Mouse (Mus musculus) heart, embryonic 11.5 days (tissue): Measurements from ENCODE around the gene Cux1. TPM values are rescaled to one million over a fixed set of nuclear protein-coding genes. Genes with fewer than 3 reads are reported as not detected.

Experiments
- ATAC-seq: fragments of 200-750 bp; cut with Nextera tagmentation; replicated peaks from 2 replicates; pipeline ENCODE4 v1.8.0; 2017; ENCODE audit warnings: moderate library complexity; ENCODE audit not compliant: insufficient number of reproducible peaks, low FRiP score, low TSS enrichment
- H3K27ac ChIP-seq: fragments of 300-500 bp; sonication (generic); 2 replicates; pipeline ENCODE4 v1.5.1; 2014; ENCODE audit warnings: mild to moderate bottlenecking, low read depth, low read length
- H3K27me3 ChIP-seq: fragments of 300-500 bp; sonication (generic); 2 replicates; pipeline ENCODE4 v1.6.1; 2014; ENCODE audit warnings: mild to moderate bottlenecking, low read length, mixed read lengths; ENCODE audit not compliant: control insufficient read depth, insufficient read depth
- H3K36me3 ChIP-seq: fragments of 300-500 bp; sonication (generic); 2 replicates; pipeline ENCODE4 v1.6.1; 2014; ENCODE audit warnings: mild to moderate bottlenecking, low read length, moderate library complexity, mixed read lengths; ENCODE audit not compliant: control insufficient read depth, insufficient read depth
- H3K4me1 ChIP-seq: fragments of 300-500 bp; sonication (generic); 2 replicates; pipeline ENCODE4 v1.6.1; 2014; ENCODE audit warnings: low read length; ENCODE audit not compliant: control insufficient read depth, insufficient read depth
- H3K4me2 ChIP-seq: fragments of 300-500 bp; sonication (generic); 2 replicates; pipeline ENCODE4 v1.6.1; 2014; ENCODE audit warnings: mild to moderate bottlenecking, moderate library complexity
- H3K4me3 ChIP-seq: fragments of 300-500 bp; sonication (generic); 2 replicates; pipeline ENCODE4 v1.5.1; 2014; ENCODE audit warnings: low read depth, low read length
- H3K9ac ChIP-seq: fragments of 300-500 bp; sonication (generic); 2 replicates; pipeline ENCODE4 v1.6.1; 2014; ENCODE audit warnings: mild to moderate bottlenecking, low read depth, low read length, moderate library complexity
- H3K9me3 ChIP-seq: fragments of 300-500 bp; sonication (generic); replicated peaks from 2 replicates; pipeline ENCODE4 v1.6.1; 2016; ENCODE audit warnings: low read length; ENCODE audit not compliant: control insufficient read depth
- WGBS: fragments of 180-500 bp; shearing (Covaris S2); extraction: QIAGEN DNeasy Blood & Tissue Kit; methylation state at CpG from one replicate; pipeline ENCODE4 v1.1.7; 2014; ENCODE audit not compliant: insufficient replicate concordance; 5-methylcytosine and 5-hydroxymethylcytosine counted together
- polyA plus RNA-seq: library from polyadenylated mRNA; unstranded; fragments of >200 nt; fragmentation: Nextera tagmentation; extraction: Ambion mirVana; gene quantifications from 2 replicates; pipeline ENCODE4 v1.2.1, GENCODE M21; 2014

The Cux1 gene
- polyA plus RNA-seq, 1 experiment from 2014 or later: 67.5 TPM

- Histone ChIP-seq H3K27me3 (no peaks in the 10 kb centered on the region), H3K4me3 (no peak overlapping the region), H3K9ac (no peak overlapping the region), H3K9me3 (no peaks in the 10 kb centered on the region), H3K27ac (no peak overlapping the region), H3K4me1 (peaks cover 34% of the 10 kb centered on the region), H3K4me2 (no peak overlapping the region), H3K36me3 (no peaks in the 10 kb centered on the region)
- WGBS: 69% methylated on average over 4 of the region's 4 CpGs
- no peak for ATAC-seq
These were observed 137.6 kb downstream of the Cux1 start for GRCm38 (mm10) chr5:136429647-136430046.

- peak; percentile 36 for ATAC-seq
- peak overlapping the region; percentile 90 for H3K27ac ChIP-seq
- H3K36me3 ChIP-seq: no peaks in the 10 kb centered on the region
- no peak overlapping the region; the same call in 1 of the 2 replicates for H3K4me3 ChIP-seq
- no peaks in the 10 kb centered on the region for H3K9me3 ChIP-seq
- no peaks in the 10 kb centered on the region for H3K27me3 ChIP-seq
- 0 out of 2 replicates have a peak overlapping the region, but pooled peaks have one; percentile 17 for H3K9ac ChIP-seq
- peak overlapping the region; percentile 41 for H3K4me2 ChIP-seq
- peaks cover 34% of the 10 kb centered on the region for H3K4me1 ChIP-seq
- 25% methylated on average over 6 of the region's 6 CpGs for WGBS
These were observed 138.7 kb downstream of the Cux1 start for GRCm38 (mm10) chr5:136428498-136429060.

- peak overlapping the region; percentile 90 for H3K27ac ChIP-seq
- H3K4me2 ChIP-seq: peak overlapping the region; percentile 41
- no peaks in the 10 kb centered on the region for H3K36me3 ChIP-seq
- no peaks in the 10 kb centered on the region for H3K9me3 ChIP-seq
- no peak for ATAC-seq
- WGBS: 27% methylated on average over 13 of the region's 13 CpGs
- H3K9ac ChIP-seq: peak overlapping the region; percentile 40
- H3K4me1 ChIP-seq: peaks cover 34% of the 10 kb centered on the region
- no peaks in the 10 kb centered on the region for H3K27me3 ChIP-seq
- peak overlapping the region; percentile 4; the same call in 1 of the 2 replicates for H3K4me3 ChIP-seq
These were observed 139.4 kb downstream of the Cux1 start for GRCm38 (mm10) chr5:136427772-136428497.

GRCm38 (mm10) chr5:136427121-136427771 is 140.0 kb downstream of the Cux1 start:
- peak overlapping the region; percentile 41 for H3K4me2 ChIP-seq
- H3K27me3 ChIP-seq: no peaks in the 10 kb centered on the region
- H3K27ac ChIP-seq: peak overlapping the region; percentile 90
- no peak for ATAC-seq
- H3K4me1 ChIP-seq: peaks cover 34% of the 10 kb centered on the region
- 38% methylated on average over 4 of the region's 4 CpGs for WGBS
- peak overlapping the region; percentile 29; the same call in 1 of the 2 replicates for H3K9ac ChIP-seq
- H3K9me3 ChIP-seq: no peaks in the 10 kb centered on the region
- no peak overlapping the region for H3K4me3 ChIP-seq
- no peaks in the 10 kb centered on the region for H3K36me3 ChIP-seq

GRCm38 (mm10) chr5:136422948-136423347 is 144.3 kb downstream of the Cux1 start:
- Histone ChIP-seq H3K27me3 (no peaks in the 10 kb centered on the region), H3K4me2 (no peak overlapping the region), H3K9me3 (no peaks in the 10 kb centered on the region), H3K36me3 (no peaks in the 10 kb centered on the region), H3K4me1 (peaks cover 20% of the 10 kb centered on the region), H3K4me3 (no peak overlapping the region), H3K9ac (no peak overlapping the region), H3K27ac (no peak overlapping the region)
- ATAC-seq: no peak
- WGBS: 90% methylated on average over 2 of the region's 2 CpGs

- no peaks in the 10 kb centered on the region for H3K9me3 ChIP-seq
- ATAC-seq: no peak
- H3K36me3 ChIP-seq: no peaks in the 10 kb centered on the region
- peaks cover 9% of the 10 kb centered on the region for H3K4me1 ChIP-seq
- no peak overlapping the region for H3K4me3 ChIP-seq
- no peak overlapping the region for H3K27ac ChIP-seq
- H3K4me2 ChIP-seq: no peak overlapping the region
- 54% methylated on average over 3 of the region's 3 CpGs for WGBS
- H3K27me3 ChIP-seq: no peaks in the 10 kb centered on the region
- no peak overlapping the region for H3K9ac ChIP-seq
These were observed 145.4 kb downstream of the Cux1 start for GRCm38 (mm10) chr5:136421885-136422284.

- H3K36me3 ChIP-seq: no peaks in the 10 kb centered on the region
- no peak overlapping the region for H3K9ac ChIP-seq
- 81% methylated on average over 3 of the region's 3 CpGs for WGBS
- H3K27ac ChIP-seq: no peak overlapping the region
- peaks cover 3% of the 10 kb centered on the region; the same call in 1 of the 2 replicates for H3K4me1 ChIP-seq
- ATAC-seq: no peak
- H3K4me2 ChIP-seq: no peak overlapping the region
- H3K9me3 ChIP-seq: no peaks in the 10 kb centered on the region
- no peaks in the 10 kb centered on the region for H3K27me3 ChIP-seq
- no peak overlapping the region for H3K4me3 ChIP-seq
These were observed 146.0 kb downstream of the Cux1 start for GRCm38 (mm10) chr5:136421316-136421715.

GRCm38 (mm10) chr5:136420342-136420741 is 146.9 kb downstream of the Cux1 start:
- H3K4me3 ChIP-seq: no peak overlapping the region
- no peaks in the 10 kb centered on the region for H3K27me3 ChIP-seq
- H3K9me3 ChIP-seq: no peaks in the 10 kb centered on the region
- H3K9ac ChIP-seq: no peak overlapping the region
- WGBS: 70% methylated on average over 3 of the region's 3 CpGs
- H3K27ac ChIP-seq: no peak overlapping the region
- ATAC-seq: no peak
- H3K4me2 ChIP-seq: no peak overlapping the region
- H3K36me3 ChIP-seq: no peaks in the 10 kb centered on the region
- H3K4me1 ChIP-seq: 0 out of 2 replicates have a peak, but pooled peaks cover 3% of the 10 kb centered on the region
